Mouse (Mus musculus) liver, postnatal 0 days (tissue): ENCODE results near the gene Unc13c. TPM values are rescaled to one million over a fixed set of nuclear protein-coding genes. Genes with fewer than 3 reads are reported as not detected.

Experiments used
- ATAC-seq: fragments of 200-750 bp; cut with Nextera tagmentation; 2 replicates; pipeline ENCODE4 v1.8.0; 2017; ENCODE audit warnings: mild to moderate bottlenecking, moderate library complexity
- DNase-seq: peaks from one replicate; pipeline ENCODE4 v3.0.0-alpha.2; 2016
- H3K27ac ChIP-seq: fragments of 300-500 bp; sonication (generic); 2 replicates; pipeline ENCODE4 v1.5.1; 2014; ENCODE audit warnings: antibody characterized with exemption, moderate library complexity, mild to moderate bottlenecking, low read depth
- H3K27me3 ChIP-seq: fragments of 300-500 bp; sonication (generic); 2 replicates; pipeline ENCODE4 v1.6.1; 2014; ENCODE audit warnings: low read length, control low read depth, mixed read lengths; ENCODE audit not compliant: insufficient read depth
- H3K36me3 ChIP-seq: fragments of 300-500 bp; sonication (generic); replicated peaks from 2 replicates; pipeline ENCODE4 v1.6.1; 2014; ENCODE audit warnings: mild to moderate bottlenecking, control low read depth, low read length, moderate library complexity, mixed read lengths; ENCODE audit not compliant: insufficient read depth
- H3K4me1 ChIP-seq: fragments of 300-500 bp; sonication (generic); 2 replicates; pipeline ENCODE4 v1.6.1; 2014; ENCODE audit warnings: antibody characterized with exemption, mild to moderate bottlenecking, control low read depth; ENCODE audit not compliant: insufficient read depth
- H3K4me2 ChIP-seq: fragments of 300-500 bp; sonication (generic); 2 replicates; pipeline ENCODE4 v1.6.1; 2014; ENCODE audit warnings: low read depth, mild to moderate bottlenecking, low read length, moderate library complexity, mixed read lengths
- H3K4me3 ChIP-seq: fragments of 300-500 bp; sonication (generic); 2 replicates; pipeline ENCODE4 v1.5.1; 2014; ENCODE audit warnings: low read depth, low read length
- H3K9ac ChIP-seq: fragments of 300-500 bp; sonication (generic); replicated peaks from 2 replicates; pipeline ENCODE4 v1.6.1; 2014; ENCODE audit warnings: mild to moderate bottlenecking, moderate library complexity
- H3K9me3 ChIP-seq: fragments of 300-500 bp; sonication (generic); 2 replicates; pipeline ENCODE4 v1.6.1; 2016; ENCODE audit warnings: mild to moderate bottlenecking, control low read depth, low read length, mixed read lengths
- CTCF ChIP-seq: sonication (generic); IDR thresholded peaks from 2 replicates; pipeline ENCODE4 v1.5.1; 2016; ENCODE audit warnings: antibody characterized with exemption, low read depth
- EP300 ChIP-seq: IDR thresholded peaks from 2 replicates; pipeline ENCODE4 v1.6.1; 2016; ENCODE audit warnings: antibody characterized with exemption, low read depth, mild to moderate bottlenecking
- WGBS: fragments of 180-500 bp; shearing (Covaris S2); extraction: QIAGEN DNeasy Blood & Tissue Kit; methylation state at CpG from one replicate; pipeline ENCODE4 v1.1.7; 2014; ENCODE audit not compliant: insufficient replicate concordance; 5-methylcytosine and 5-hydroxymethylcytosine counted together
- polyA plus RNA-seq: library from polyadenylated mRNA; unstranded; fragments of >200 nt; fragmentation: Nextera tagmentation; extraction: Ambion mirVana; gene quantifications from 2 replicates; pipeline ENCODE4 v1.2.1, GENCODE M21; 2015

The Unc13c gene
- polyA plus RNA-seq, 1 experiment from 2014 or later, result 0.04 TPM

GRCm38 (mm10) chr9:73972327-73972988, 3.7 kb upstream of the Unc13c start:
- 41% methylated on average over 8 of the region's 8 CpGs for WGBS
- no peaks in the 10 kb centered on the region; the same call in 1 of the 2 replicates for H3K4me1 ChIP-seq
- ATAC-seq (no peak), DNase-seq (no peak)
- no peaks in the 10 kb centered on the region for H3K9me3 ChIP-seq
- no peaks in the 10 kb centered on the region for H3K36me3 ChIP-seq
- H3K4me2 ChIP-seq, result no peak overlapping the region
- H3K27ac ChIP-seq, result no peak overlapping the region
- no peak overlapping the region for H3K9ac ChIP-seq
- TF ChIP-seq CTCF (no peak), EP300 (no peak)
- no peak overlapping the region for H3K4me3 ChIP-seq
- 0 out of 2 replicates have a peak, but pooled peaks cover 2% of the 10 kb centered on the region for H3K27me3 ChIP-seq

GRCm38 (mm10) chr9:73970717-73971116, 2.0 kb upstream of the Unc13c start:
- H3K9me3 ChIP-seq, result no peaks in the 10 kb centered on the region
- H3K27me3 ChIP-seq, result 0 out of 2 replicates have a peak, but pooled peaks cover 2% of the 10 kb centered on the region
- TF ChIP-seq EP300, result no peak
- TF ChIP-seq CTCF, result no peak
- no peaks in the 10 kb centered on the region for H3K36me3 ChIP-seq
- 80% methylated on average over 9 of the region's 9 CpGs for WGBS
- ATAC-seq (no peak), DNase-seq (no peak)
- H3K4me3 ChIP-seq, result no peak overlapping the region
- no peak overlapping the region for H3K27ac ChIP-seq
- no peak overlapping the region for H3K4me2 ChIP-seq
- no peaks in the 10 kb centered on the region; the same call in 1 of the 2 replicates for H3K4me1 ChIP-seq
- H3K9ac ChIP-seq, result no peak overlapping the region

- ATAC-seq, result no peak
- no peak overlapping the region for H3K4me2 ChIP-seq
- H3K27ac ChIP-seq, result no peak overlapping the region
- WGBS, result 58% methylated on average over 9 of the region's 9 CpGs
- no peak for DNase-seq
- 0 out of 2 replicates have a peak, but pooled peaks cover 2% of the 10 kb centered on the region for H3K27me3 ChIP-seq
- no peaks in the 10 kb centered on the region for H3K36me3 ChIP-seq
- TF ChIP-seq EP300, result no peak
- no peak for TF ChIP-seq CTCF
- H3K4me1 ChIP-seq, result no peaks in the 10 kb centered on the region
- H3K9me3 ChIP-seq, result no peaks in the 10 kb centered on the region
- H3K9ac ChIP-seq, result no peak overlapping the region
- H3K4me3 ChIP-seq, result no peak overlapping the region
Measured at GRCm38 (mm10) chr9:73965322-73965915, 3.3 kb downstream of the Unc13c start.

GRCm38 (mm10) chr9:73962471-73962870, 6.3 kb downstream of the Unc13c start:
- no peaks in the 10 kb centered on the region for H3K36me3 ChIP-seq
- no peaks in the 10 kb centered on the region for H3K9me3 ChIP-seq
- H3K27me3 ChIP-seq, result no peaks in the 10 kb centered on the region
- H3K4me2 ChIP-seq, result no peak overlapping the region
- ATAC-seq (no peak), DNase-seq (no peak)
- no peak overlapping the region for H3K4me3 ChIP-seq
- H3K27ac ChIP-seq, result no peak overlapping the region
- no peak overlapping the region for H3K9ac ChIP-seq
- WGBS, result 76% methylated on average over 6 of the region's 6 CpGs
- TF ChIP-seq CTCF (no peak), EP300 (no peak)
- no peaks in the 10 kb centered on the region for H3K4me1 ChIP-seq

- H3K9me3 ChIP-seq, result no peaks in the 10 kb centered on the region
- H3K4me1 ChIP-seq, result no peaks in the 10 kb centered on the region
- DNase-seq (no peak), ATAC-seq (no peak)
- no peak overlapping the region for H3K27ac ChIP-seq
- no peak overlapping the region for H3K4me2 ChIP-seq
- no peak for TF ChIP-seq CTCF
- no peak for TF ChIP-seq EP300
- no peak overlapping the region for H3K9ac ChIP-seq
- no peaks in the 10 kb centered on the region for H3K27me3 ChIP-seq
- no peak overlapping the region for H3K4me3 ChIP-seq
- no peaks in the 10 kb centered on the region for H3K36me3 ChIP-seq
Measured at GRCm38 (mm10) chr9:73952331-73952730, 16.4 kb downstream of the Unc13c start.

- DNase-seq (no peak), ATAC-seq (no peak)
- Histone ChIP-seq H3K4me2 (no peak overlapping the region), H3K4me1 (no peaks in the 10 kb centered on the region), H3K27ac (no peak overlapping the region), H3K9me3 (no peaks in the 10 kb centered on the region), H3K4me3 (no peak overlapping the region), H3K36me3 (no peaks in the 10 kb centered on the region), H3K27me3 (no peaks in the 10 kb centered on the region), H3K9ac (no peak overlapping the region)
- WGBS, result 78% methylated on average over 4 of the region's 4 CpGs
- no peak for TF ChIP-seq EP300
Measured at GRCm38 (mm10) chr9:73951586-73951985, 17.2 kb downstream of the Unc13c start.
